Mouse (Mus musculus): ENCODE results near the gene Pign. TPM values are rescaled to one million over a fixed set of nuclear protein-coding genes. Genes with fewer than 3 reads are reported as not detected.
A peak's percentile ranks its signal among the peaks of the same experiment; 100 is the strongest.

Pign gene
- polyA plus RNA-seq, 1 experiment from 2014 or later: 4.8 TPM

DNA sequence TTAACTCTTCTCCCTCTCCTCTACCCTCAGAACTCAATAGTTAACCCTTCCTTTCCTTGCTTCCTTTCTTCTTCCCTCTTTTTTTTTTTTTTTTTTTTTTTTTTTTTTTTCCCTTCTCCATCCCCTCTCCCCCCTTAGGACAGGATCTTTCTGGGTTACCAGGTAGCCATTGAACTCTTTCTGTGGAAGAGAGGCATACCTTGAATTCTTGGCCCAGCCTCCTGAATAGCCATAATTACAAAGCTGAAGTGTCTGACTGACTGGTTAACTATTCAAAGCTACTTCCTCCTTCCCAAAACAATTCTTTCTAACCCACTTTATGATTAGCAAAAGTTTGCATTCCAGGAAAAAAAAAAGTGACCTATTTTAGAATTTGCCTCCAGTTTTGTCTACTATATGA is 6.2 kb upstream of the Pign start:
- Histone ChIP-seq H3K36me3 (ENCODE audit: control insufficient read depth, insufficient read depth) (no peaks in the 10 kb centered on the region), H3K9ac (ENCODE audit: low read depth, low read length) (no peak overlapping the region), H3K9me3 (replicated peaks; ENCODE audit: control insufficient read depth, low read length) (no peaks in the 10 kb centered on the region), H3K27me3 (ENCODE audit: control insufficient read depth, insufficient read depth, low read depth, low read length) (no peaks in the 10 kb centered on the region), H3K4me2 (ENCODE audit: low read depth, low read length) (no peak overlapping the region), H3K27ac (ENCODE audit: low read length) (no peak overlapping the region), H3K4me1 (ENCODE audit: control insufficient read depth, low read depth, low read length) (peaks cover under 1% of the 10 kb centered on the region; the same call in 1 of the 2 replicates), H3K4me3 (ENCODE audit: low read depth, low read length) (no peak overlapping the region)
- ATAC-seq (ENCODE audit: low read depth): no peak

DNA sequence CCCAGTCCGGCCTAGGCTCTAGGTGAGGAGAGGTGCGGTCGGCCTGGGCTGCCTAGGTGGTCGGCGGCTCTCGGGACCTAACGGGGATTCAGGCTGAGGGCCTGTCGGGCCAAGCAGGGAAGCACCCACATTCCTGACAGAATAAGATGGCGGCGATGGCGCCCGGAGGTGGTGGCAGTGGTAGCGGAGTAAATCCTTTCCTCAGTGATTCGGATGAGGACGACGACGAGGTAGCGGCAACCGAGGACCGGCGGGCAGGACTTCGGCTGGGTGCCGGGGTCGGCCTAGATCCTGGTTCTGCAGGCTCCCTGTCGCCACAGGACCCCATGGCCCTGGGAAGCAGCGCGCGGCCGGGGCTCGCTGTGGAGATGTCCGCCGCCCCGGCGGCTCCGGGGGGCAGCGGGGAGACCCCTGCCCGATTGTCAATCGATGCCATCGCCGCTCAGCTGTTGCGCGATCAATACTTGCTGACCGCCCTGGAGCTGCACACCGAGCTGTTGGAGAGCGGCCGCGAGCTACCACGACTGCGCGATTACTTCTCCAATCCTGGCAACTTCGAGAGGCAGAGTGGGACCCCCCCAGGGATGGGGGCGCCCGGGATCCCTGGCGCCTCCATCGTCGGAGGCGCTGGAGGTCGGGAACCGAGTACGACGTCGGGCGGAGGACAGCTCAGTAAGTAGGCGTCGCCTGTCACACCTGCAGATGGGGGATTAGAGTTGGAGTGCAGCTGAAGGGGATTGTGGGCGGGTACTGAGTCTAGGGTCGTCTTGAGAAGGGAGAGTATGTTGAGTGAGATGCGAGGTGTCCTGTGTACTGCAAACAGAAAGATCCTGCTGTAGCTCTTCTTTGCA is 710 bp upstream of the Pign start:
- H3K27ac ChIP-seq (ENCODE audit: low read length): peak overlapping the region; percentile 32
- peak; percentile 1; the same call in 1 of the 2 replicates for ATAC-seq (ENCODE audit: low read depth)
- peak overlapping the region; percentile 94 for H3K4me3 ChIP-seq (ENCODE audit: low read depth, low read length)
- peak overlapping the region; percentile 89 for H3K4me2 ChIP-seq (ENCODE audit: low read depth, low read length)
- peak overlapping the region; percentile 91 for H3K9ac ChIP-seq (ENCODE audit: low read depth, low read length)
- H3K9me3 ChIP-seq (replicated peaks; ENCODE audit: control insufficient read depth, low read length): no peaks in the 10 kb centered on the region
- peaks cover 11% of the 10 kb centered on the region for H3K4me1 ChIP-seq (ENCODE audit: control insufficient read depth, low read depth, low read length)
- H3K36me3 ChIP-seq (ENCODE audit: control insufficient read depth, insufficient read depth): no peaks in the 10 kb centered on the region
- no peaks in the 10 kb centered on the region for H3K27me3 ChIP-seq (ENCODE audit: control insufficient read depth, insufficient read depth, low read depth, low read length)
- under 1% methylated on average over 68 of the region's 68 CpGs for WGBS (ENCODE audit: insufficient replicate concordance)

DNA sequence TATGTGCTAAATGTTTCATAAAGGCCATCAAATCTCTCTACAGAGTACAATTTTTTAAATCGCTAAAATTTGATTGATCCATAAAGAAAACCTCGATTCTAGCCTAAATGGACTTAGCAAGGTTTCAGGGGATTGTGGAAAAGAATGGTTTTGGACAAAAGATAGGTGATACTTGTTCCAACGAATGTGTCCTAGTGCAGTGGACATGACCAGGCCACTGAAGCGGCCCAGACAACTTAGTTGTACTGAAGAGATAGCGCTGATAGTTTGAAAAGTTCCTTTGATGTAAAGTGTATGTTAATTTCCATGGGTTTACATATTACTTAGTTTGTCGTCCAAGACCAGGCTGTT is 682 bp downstream of the Pign start:
- Histone ChIP-seq H3K4me3 (ENCODE audit: low read depth, low read length) (peak overlapping the region; percentile 94), H3K9ac (ENCODE audit: low read depth, low read length) (peak overlapping the region; percentile 68), H3K36me3 (ENCODE audit: control insufficient read depth, insufficient read depth) (no peaks in the 10 kb centered on the region), H3K4me2 (ENCODE audit: low read depth, low read length) (peak overlapping the region; percentile 72), H3K9me3 (replicated peaks; ENCODE audit: control insufficient read depth, low read length) (no peaks in the 10 kb centered on the region), H3K27ac (ENCODE audit: low read length) (peak overlapping the region; percentile 84), H3K4me1 (ENCODE audit: control insufficient read depth, low read depth, low read length) (peaks cover 11% of the 10 kb centered on the region), H3K27me3 (ENCODE audit: control insufficient read depth, insufficient read depth, low read depth, low read length) (no peaks in the 10 kb centered on the region)
- 4% methylated on average over 6 of the region's 6 CpGs for WGBS (ENCODE audit: insufficient replicate concordance)
- ATAC-seq (ENCODE audit: low read depth): no peak

DNA sequence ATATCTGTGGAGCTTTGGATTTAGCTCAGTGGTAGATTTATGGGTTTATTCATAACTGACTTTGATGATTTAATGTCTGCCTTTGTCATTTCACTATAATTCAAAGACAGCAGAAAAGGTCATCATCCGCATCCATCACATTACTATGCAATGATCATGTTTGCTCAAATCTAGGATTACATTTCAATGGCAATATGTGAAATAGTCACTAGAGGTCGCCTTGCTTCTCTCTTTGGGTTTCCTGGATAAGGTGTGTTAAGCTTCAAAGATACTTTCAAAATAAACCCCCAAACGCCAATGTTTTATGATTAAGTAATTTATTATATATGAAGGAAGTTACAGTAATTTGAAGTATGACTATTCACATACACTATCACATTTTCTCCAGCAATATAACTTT is 3.5 kb downstream of the Pign start:
- H3K4me2 ChIP-seq (ENCODE audit: low read depth, low read length): no peak overlapping the region
- no peak overlapping the region for H3K4me3 ChIP-seq (ENCODE audit: low read depth, low read length)
- WGBS (ENCODE audit: insufficient replicate concordance): 17% methylated on average over 3 of the region's 3 CpGs
- H3K36me3 ChIP-seq (ENCODE audit: control insufficient read depth, insufficient read depth): peaks cover 2% of the 10 kb centered on the region; the same call in 1 of the 2 replicates
- no peak for ATAC-seq (ENCODE audit: low read depth)
- H3K4me1 ChIP-seq (ENCODE audit: control insufficient read depth, low read depth, low read length): peaks cover 11% of the 10 kb centered on the region
- H3K27ac ChIP-seq (ENCODE audit: low read length): no peak overlapping the region
- H3K27me3 ChIP-seq (ENCODE audit: control insufficient read depth, insufficient read depth, low read depth, low read length): no peaks in the 10 kb centered on the region
- H3K9me3 ChIP-seq (replicated peaks; ENCODE audit: control insufficient read depth, low read length): no peaks in the 10 kb centered on the region
- H3K9ac ChIP-seq (ENCODE audit: low read depth, low read length): no peak overlapping the region

DNA sequence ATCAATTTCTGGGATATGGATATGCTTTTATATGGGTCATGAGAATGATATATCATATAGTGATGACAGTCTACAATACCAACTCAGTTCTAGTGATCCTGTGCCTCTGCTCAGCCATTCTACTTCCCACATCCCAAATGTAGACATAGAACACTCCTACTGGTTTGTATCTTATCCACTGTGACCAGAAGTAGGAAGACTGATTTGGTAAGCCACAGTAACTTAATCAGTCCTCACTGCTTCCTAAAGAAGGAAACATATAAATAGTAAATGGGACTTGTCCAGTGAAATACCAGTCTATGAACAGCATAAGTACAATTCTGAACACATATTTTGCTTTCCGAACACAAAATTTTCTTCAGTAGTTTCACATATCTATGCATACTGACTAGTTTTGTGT is 9.5 kb downstream of the Pign start:
- no peak for ATAC-seq (ENCODE audit: low read depth)
- Histone ChIP-seq H3K36me3 (ENCODE audit: control insufficient read depth, insufficient read depth) (peaks cover 2% of the 10 kb centered on the region; the same call in 1 of the 2 replicates), H3K27ac (ENCODE audit: low read length) (no peak overlapping the region), H3K27me3 (ENCODE audit: control insufficient read depth, insufficient read depth, low read depth, low read length) (no peaks in the 10 kb centered on the region), H3K4me1 (ENCODE audit: control insufficient read depth, low read depth, low read length) (no peaks in the 10 kb centered on the region), H3K9ac (ENCODE audit: low read depth, low read length) (no peak overlapping the region), H3K4me2 (ENCODE audit: low read depth, low read length) (no peak overlapping the region), H3K4me3 (ENCODE audit: low read depth, low read length) (no peak overlapping the region), H3K9me3 (replicated peaks; ENCODE audit: control insufficient read depth, low read length) (no peaks in the 10 kb centered on the region)
- 83% methylated on average over 1 of the region's 1 CpGs for WGBS (ENCODE audit: insufficient replicate concordance)

DNA sequence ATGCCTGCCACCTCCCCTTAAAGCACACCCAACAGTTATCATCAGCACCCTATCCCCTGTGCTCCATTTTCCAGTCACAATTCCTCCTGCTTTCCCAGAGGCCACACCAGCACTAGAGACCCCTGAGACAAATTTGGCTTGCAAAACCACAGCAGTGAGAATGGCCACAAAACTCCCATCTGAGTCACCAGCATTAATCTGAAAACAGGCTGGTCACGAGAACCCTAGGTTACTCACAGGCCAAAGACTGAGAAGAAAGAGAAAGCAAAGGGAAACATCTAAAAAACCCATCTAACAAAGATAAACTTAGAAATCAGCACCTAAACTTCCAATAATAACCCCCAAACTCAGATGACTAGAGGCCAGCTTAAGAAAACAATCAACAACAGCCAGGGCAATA is 12.8 kb downstream of the Pign start:
- WGBS (ENCODE audit: insufficient replicate concordance): 74% methylated on average over 1 of the region's 1 CpGs
- H3K9ac ChIP-seq (ENCODE audit: low read depth, low read length): no peak overlapping the region

DNA sequence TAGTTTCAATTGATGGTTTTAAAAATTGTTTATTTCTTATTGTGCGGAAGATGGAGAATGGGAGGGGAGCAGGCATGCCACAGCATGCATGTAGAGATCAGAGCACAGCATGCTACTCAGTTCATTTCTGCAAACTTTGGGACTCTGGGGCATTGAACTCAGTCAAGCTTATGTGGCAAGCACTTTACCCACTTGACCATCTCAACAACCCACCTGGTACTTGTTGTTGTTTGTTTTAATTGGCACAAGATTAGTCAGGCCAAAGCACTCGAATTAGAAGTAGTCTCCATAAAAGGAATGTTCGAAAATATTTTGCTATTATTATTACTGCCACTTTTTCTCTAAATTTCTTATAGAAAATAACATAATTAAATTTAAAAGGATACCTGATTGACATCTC is 19.4 kb downstream of the Pign start:
- 72% methylated on average over 3 of the region's 3 CpGs for WGBS (ENCODE audit: insufficient replicate concordance)
- H3K4me1 ChIP-seq (ENCODE audit: control insufficient read depth, low read depth, low read length): no peaks in the 10 kb centered on the region
- no peak for ATAC-seq (ENCODE audit: low read depth)
- H3K9ac ChIP-seq (ENCODE audit: low read depth, low read length): no peak overlapping the region
- no peaks in the 10 kb centered on the region for H3K27me3 ChIP-seq (ENCODE audit: control insufficient read depth, insufficient read depth, low read depth, low read length)
- H3K27ac ChIP-seq (ENCODE audit: low read length): no peak overlapping the region
- H3K4me3 ChIP-seq (ENCODE audit: low read depth, low read length): no peak overlapping the region
- H3K4me2 ChIP-seq (ENCODE audit: low read depth, low read length): no peak overlapping the region
- H3K36me3 ChIP-seq (ENCODE audit: control insufficient read depth, insufficient read depth): peaks cover 5% of the 10 kb centered on the region; the same call in 1 of the 2 replicates
- no peaks in the 10 kb centered on the region for H3K9me3 ChIP-seq (replicated peaks; ENCODE audit: control insufficient read depth, low read length)

More for the DNA sequence above, 12.8 kb downstream of the Pign start:
- Histone ChIP-seq H3K27ac (ENCODE audit: low read length) (no peak overlapping the region), H3K4me2 (ENCODE audit: low read depth, low read length) (no peak overlapping the region), H3K27me3 (ENCODE audit: control insufficient read depth, insufficient read depth, low read depth, low read length) (no peaks in the 10 kb centered on the region), H3K36me3 (ENCODE audit: control insufficient read depth, insufficient read depth) (peaks cover 5% of the 10 kb centered on the region; the same call in 1 of the 2 replicates), H3K4me3 (ENCODE audit: low read depth, low read length) (no peak overlapping the region), H3K9me3 (replicated peaks; ENCODE audit: control insufficient read depth, low read length) (no peaks in the 10 kb centered on the region), H3K4me1 (ENCODE audit: control insufficient read depth, low read depth, low read length) (no peaks in the 10 kb centered on the region)
- ATAC-seq (ENCODE audit: low read depth): no peak

DNA sequence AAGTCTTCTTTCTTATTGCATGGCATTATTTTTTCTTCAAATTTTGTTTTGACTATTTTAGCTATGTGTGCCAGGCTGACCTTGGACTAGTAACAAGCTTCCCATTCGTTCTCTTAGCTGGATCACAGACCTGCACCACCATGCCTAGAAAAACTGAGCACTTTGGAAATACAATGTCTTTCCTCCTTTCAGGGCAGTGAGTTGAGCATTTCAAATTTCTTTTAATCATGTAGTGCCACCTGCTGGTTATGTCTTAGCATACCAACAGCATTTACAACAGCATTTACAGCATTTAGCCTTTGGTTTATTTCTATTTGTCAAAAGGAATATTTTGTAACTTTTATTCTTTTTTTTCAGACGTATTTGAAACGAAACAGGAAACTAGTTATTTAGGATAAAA is 33.0 kb downstream of the Pign start:
- no peak overlapping the region for H3K4me2 ChIP-seq (ENCODE audit: low read depth, low read length)
- no peak overlapping the region for H3K4me3 ChIP-seq (ENCODE audit: low read depth, low read length)
- H3K27me3 ChIP-seq (ENCODE audit: control insufficient read depth, insufficient read depth, low read depth, low read length): no peaks in the 10 kb centered on the region
- no peaks in the 10 kb centered on the region for H3K36me3 ChIP-seq (ENCODE audit: control insufficient read depth, insufficient read depth)
- WGBS (ENCODE audit: insufficient replicate concordance): 34% methylated on average over 3 of the region's 3 CpGs
- H3K4me1 ChIP-seq (ENCODE audit: control insufficient read depth, low read depth, low read length): no peaks in the 10 kb centered on the region
- no peak overlapping the region for H3K9ac ChIP-seq (ENCODE audit: low read depth, low read length)
- H3K27ac ChIP-seq (ENCODE audit: low read length): no peak overlapping the region
- ATAC-seq (ENCODE audit: low read depth): no peak
- no peaks in the 10 kb centered on the region for H3K9me3 ChIP-seq (replicated peaks; ENCODE audit: control insufficient read depth, low read length)

DNA sequence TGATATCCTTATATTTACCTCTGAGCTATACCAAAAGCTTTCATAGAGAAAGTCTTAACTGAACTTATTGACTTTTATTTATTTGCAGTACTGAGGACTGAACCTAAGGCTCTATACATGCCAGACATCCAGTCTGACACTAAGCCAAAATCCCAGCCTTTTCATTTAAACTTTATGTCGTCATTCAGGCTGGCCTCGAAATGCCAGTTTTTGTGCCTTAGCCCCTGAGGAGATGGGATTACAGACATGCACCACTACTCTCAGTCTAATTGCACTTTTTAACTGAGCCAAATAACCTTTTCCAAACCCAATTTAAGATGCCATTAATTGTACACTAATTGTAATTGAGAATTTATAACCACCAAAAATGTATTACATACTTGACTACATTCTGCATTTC is 73.8 kb downstream of the Pign start:
- no peak for ATAC-seq (ENCODE audit: low read depth)
- WGBS (ENCODE audit: insufficient replicate concordance): 68% methylated on average over 2 of the region's 2 CpGs
- no peaks in the 10 kb centered on the region for H3K4me1 ChIP-seq (ENCODE audit: control insufficient read depth, low read depth, low read length)
- no peaks in the 10 kb centered on the region for H3K27me3 ChIP-seq (ENCODE audit: control insufficient read depth, insufficient read depth, low read depth, low read length)
- H3K4me2 ChIP-seq (ENCODE audit: low read depth, low read length): no peak overlapping the region
- no peaks in the 10 kb centered on the region for H3K9me3 ChIP-seq (replicated peaks; ENCODE audit: control insufficient read depth, low read length)
- H3K27ac ChIP-seq (ENCODE audit: low read length): no peak overlapping the region
- H3K9ac ChIP-seq (ENCODE audit: low read depth, low read length): no peak overlapping the region
- H3K4me3 ChIP-seq (ENCODE audit: low read depth, low read length): no peak overlapping the region
- no peaks in the 10 kb centered on the region; the same call in 1 of the 2 replicates for H3K36me3 ChIP-seq (ENCODE audit: control insufficient read depth, insufficient read depth)

Measured in liver, embryonic 16.5 days (tissue).